Mouse (Mus musculus): Measurements from ENCODE around the gene Trappc10. TPM values are rescaled to one million over a fixed set of nuclear protein-coding genes. Genes with fewer than 3 reads are reported as not detected.
"Not testable (repeated sequence)": the region's sequence is repeated elsewhere in the genome, so short reads cannot be mapped to it uniquely, and the experiment has no call there.

The Trappc10 gene
- polyA plus RNA-seq, 1 experiment from 2014 or later, result 10.2 TPM

DNA sequence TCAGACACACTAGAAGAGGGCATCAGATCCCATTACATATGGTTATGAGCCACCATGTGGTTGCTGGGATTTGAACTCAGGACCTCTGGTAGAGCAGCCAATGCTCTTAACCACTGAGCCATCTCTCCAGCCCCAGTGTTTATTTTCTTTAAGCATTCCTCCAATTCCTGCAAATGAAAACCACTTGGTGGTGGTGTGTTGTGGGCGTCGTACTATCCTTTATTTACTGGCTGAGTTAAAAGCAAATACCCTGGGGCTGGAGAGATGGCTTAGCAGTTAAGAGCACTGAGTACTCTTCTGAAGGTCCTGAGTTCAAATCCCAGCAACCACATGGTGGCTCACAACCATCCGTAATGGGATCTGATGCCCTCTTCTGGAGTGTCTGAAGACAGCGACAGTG is 58.4 kb downstream of the Trappc10 start:
- WGBS, result 84% methylated on average over 4 of the region's 4 CpGs
- ATAC-seq (replicated peaks; ENCODE audit: insufficient number of reproducible peaks, insufficient read depth, low FRiP score, low read depth); H3K4me2 ChIP-seq; H3K9ac ChIP-seq; H3K9me3 ChIP-seq (replicated peaks); H3K4me3 ChIP-seq; H3K27me3 ChIP-seq; H3K27ac ChIP-seq: not testable (repeated sequence)
- Histone ChIP-seq H3K4me1 (replicated peaks) (peaks cover 11% of the 10 kb centered on the region), H3K36me3 (peaks cover 46% of the 10 kb centered on the region)

DNA sequence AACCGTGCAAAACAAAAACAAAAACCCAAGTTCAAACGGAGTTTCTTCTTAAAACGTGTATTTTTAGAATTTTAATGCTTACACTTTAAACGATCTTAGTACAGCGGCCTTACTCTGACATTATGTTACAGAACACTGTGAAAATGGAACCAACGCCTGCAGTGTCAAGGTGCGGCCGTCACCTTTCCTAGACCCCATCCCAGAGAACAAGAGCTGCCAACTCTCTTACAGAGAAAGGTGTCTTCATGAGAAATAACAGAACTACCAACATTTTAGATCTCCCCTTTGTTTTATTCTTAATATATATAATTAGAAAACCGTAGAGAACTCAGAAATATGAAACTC is 59.1 kb downstream of the Trappc10 start:
- Histone ChIP-seq H3K36me3 (peaks cover 44% of the 10 kb centered on the region), H3K4me2 (peak overlapping the region; percentile 84), H3K27me3 (no peaks in the 10 kb centered on the region), H3K4me3 (peak overlapping the region; percentile 73), H3K27ac (peak overlapping the region; percentile 72), H3K4me1 (replicated peaks) (peaks cover 11% of the 10 kb centered on the region), H3K9ac (peak overlapping the region; percentile 50), H3K9me3 (replicated peaks) (no peaks in the 10 kb centered on the region)
- ATAC-seq (replicated peaks; ENCODE audit: insufficient number of reproducible peaks, insufficient read depth, low FRiP score, low read depth), result no peak; the same call in 1 of the 2 replicates
- 13% methylated on average over 9 of the region's 9 CpGs for WGBS

DNA sequence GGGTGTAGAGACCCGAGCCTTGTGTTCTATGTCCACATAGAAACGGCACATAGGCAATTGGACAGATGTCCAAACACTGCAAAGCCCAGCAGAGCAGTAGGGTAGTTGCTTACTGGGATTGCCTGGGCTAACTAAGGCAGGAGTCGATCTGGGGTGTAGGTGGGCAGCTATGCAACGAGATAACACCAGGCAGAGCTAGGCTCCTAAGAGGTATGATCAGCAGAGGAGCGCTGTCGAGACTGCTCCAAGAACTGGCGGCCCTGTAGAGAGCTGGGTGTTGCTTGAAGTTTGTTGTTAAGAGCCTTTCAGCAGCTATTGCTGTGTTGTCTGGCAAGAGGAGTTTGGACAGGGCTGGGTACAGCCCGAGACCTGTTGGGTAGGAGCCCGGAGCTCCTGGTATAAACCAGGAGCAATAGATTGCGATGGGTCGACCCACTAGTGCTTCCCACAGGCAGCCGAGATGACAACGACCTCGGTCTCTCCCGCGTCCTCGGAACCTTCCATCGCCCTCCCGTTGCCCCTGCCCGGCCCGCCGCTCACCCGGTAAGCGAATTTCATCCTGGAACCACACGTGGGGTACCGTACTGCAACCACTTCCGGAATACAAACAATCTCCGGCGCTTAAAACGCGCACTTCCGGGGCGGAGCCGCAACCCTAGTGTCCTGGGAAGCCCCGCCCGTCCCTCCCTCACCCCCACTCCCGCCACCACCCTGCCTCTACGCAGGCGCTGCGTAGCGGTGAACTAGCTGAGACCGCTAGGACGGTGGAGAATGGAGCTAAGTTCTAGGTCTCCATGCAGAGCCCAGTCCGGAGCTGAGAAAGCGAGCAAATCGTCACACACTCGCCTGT is 59.7 kb downstream of the Trappc10 start, which contains the start of gene Pwp2:
Pwp2 (minus strand) TSS at position 619 of the 850 bp plus-strand sequence.
- Histone ChIP-seq H3K4me3 (peak within 1 kb of the TSS; percentile 73), H3K27me3 (no peaks in the 10 kb centered on the region), H3K4me1 (replicated peaks) (peaks cover 11% of the 10 kb centered on the region), H3K9me3 (replicated peaks) (no peaks in the 10 kb centered on the region), H3K36me3 (peaks cover 42% of the 10 kb centered on the region), H3K27ac (peak within 1 kb of the TSS; percentile 72), H3K9ac (peak within 1 kb of the TSS; percentile 50), H3K4me2 (peak within 1 kb of the TSS; percentile 84)
- peak; percentile 93 for ATAC-seq (replicated peaks; ENCODE audit: insufficient number of reproducible peaks, insufficient read depth, low FRiP score, low read depth)
- WGBS, result 1% methylated on average over 47 of the region's 47 CpGs

DNA sequence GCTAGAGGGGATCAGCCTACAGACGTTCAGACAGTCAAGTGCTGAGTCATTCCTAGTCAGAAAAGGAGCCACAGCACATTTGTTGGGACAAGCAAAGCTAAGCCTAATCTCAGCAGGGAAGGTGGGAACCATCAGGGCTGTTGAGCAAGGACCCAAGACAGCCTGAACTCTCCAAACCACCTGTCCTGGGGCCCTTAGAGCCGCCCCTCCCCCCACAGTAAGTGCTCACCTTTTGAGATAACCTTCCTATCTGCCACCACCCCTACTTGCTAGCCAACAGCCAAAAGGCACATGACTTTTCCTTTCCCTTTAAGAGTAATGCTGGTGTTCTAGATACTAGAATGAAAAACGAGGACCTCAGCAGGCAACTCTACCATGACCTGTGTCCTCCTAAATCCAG is 60.9 kb downstream of the Trappc10 start:
- Histone ChIP-seq H3K4me3 (peak overlapping the region; percentile 73; the same call in 1 of the 2 replicates), H3K9ac (no peak overlapping the region), H3K4me2 (no peak overlapping the region), H3K27ac (no peak overlapping the region), H3K4me1 (replicated peaks) (peaks cover 11% of the 10 kb centered on the region), H3K27me3 (no peaks in the 10 kb centered on the region), H3K9me3 (replicated peaks) (no peaks in the 10 kb centered on the region), H3K36me3 (peaks cover 41% of the 10 kb centered on the region)
- WGBS, result 66% methylated on average over 3 of the region's 3 CpGs
- no peak for ATAC-seq (replicated peaks; ENCODE audit: insufficient number of reproducible peaks, insufficient read depth, low FRiP score, low read depth)

DNA sequence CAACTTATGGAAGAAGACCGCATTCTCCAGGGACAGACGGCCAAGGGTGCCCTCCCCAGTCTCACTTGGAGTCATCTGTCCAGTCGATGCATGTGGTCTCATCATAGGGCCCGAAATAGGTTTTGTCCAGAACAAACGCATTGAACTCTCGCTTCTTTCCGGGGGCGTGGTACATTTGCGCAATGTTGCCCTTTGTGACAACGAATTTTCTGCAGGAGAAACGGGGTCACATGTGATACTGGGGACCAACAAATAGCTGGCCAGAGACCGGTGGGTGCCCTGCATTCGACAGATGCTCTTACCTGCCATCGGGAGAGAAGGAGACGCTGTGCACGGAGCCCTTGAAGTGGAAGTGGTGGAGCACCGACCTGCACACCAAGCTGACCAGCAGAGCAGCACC is 62.1 kb downstream of the Trappc10 start:
- Histone ChIP-seq H3K4me3 (no peak overlapping the region), H3K4me1 (replicated peaks) (peaks cover 11% of the 10 kb centered on the region), H3K9me3 (replicated peaks) (no peaks in the 10 kb centered on the region), H3K9ac (no peak overlapping the region), H3K27me3 (no peaks in the 10 kb centered on the region), H3K36me3 (peaks cover 42% of the 10 kb centered on the region), H3K27ac (no peak overlapping the region), H3K4me2 (no peak overlapping the region)
- ATAC-seq (replicated peaks; ENCODE audit: insufficient number of reproducible peaks, insufficient read depth, low FRiP score, low read depth), result no peak
- WGBS, result 89% methylated on average over 17 of the region's 17 CpGs

DNA sequence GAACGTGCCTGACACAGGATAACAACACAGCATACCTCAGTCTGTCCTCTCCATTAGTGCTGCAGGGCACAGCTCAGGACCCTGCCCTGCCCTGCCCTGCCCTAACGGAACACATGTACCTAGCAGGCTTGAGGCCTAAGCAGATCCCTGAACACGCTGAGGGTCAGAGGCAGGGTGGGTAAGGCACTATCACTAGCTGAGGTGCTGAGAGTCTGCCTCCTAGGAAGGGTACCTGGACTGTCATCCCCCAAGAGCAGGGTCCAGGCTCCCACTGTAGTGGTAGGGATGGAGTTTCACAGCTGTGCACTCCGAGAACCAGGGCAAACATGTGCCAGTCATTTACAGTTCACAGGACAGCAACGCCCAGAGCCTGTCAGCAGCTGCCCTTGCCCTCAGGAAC is 70.0 kb downstream of the Trappc10 start:
- Histone ChIP-seq H3K9me3 (replicated peaks) (no peaks in the 10 kb centered on the region), H3K27ac (no peak overlapping the region), H3K4me2 (no peak overlapping the region), H3K4me1 (replicated peaks) (peaks cover 5% of the 10 kb centered on the region), H3K4me3 (no peak overlapping the region), H3K36me3 (peaks cover 78% of the 10 kb centered on the region), H3K27me3 (no peaks in the 10 kb centered on the region), H3K9ac (no peak overlapping the region)
- whole genome bisulfite sequencing, result 90% methylated on average over 5 of the region's 5 CpGs
- ATAC-seq (replicated peaks; ENCODE audit: insufficient number of reproducible peaks, insufficient read depth, low FRiP score, low read depth), result no peak

DNA sequence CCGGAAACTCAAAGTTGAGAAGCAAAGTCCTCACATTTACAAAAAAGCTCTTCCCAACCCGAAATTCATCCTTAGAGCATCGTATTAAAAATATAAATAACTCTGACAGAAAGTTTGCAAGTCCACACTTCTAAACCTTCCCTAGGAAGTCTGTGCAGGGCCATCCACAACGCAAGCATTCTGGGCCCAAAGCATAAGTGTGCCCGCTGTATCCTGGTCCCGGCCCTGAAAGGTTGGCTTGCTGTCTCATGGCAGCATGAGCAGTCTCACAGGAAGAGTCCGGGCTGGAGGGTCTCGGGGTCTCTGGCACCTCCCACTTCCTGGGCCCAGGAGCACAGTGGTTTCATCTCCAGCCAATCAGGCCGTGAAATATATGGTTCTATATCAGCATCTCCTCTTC is 72.9 kb downstream of the Trappc10 start:
- WGBS, result 87% methylated on average over 9 of the region's 9 CpGs

DNA sequence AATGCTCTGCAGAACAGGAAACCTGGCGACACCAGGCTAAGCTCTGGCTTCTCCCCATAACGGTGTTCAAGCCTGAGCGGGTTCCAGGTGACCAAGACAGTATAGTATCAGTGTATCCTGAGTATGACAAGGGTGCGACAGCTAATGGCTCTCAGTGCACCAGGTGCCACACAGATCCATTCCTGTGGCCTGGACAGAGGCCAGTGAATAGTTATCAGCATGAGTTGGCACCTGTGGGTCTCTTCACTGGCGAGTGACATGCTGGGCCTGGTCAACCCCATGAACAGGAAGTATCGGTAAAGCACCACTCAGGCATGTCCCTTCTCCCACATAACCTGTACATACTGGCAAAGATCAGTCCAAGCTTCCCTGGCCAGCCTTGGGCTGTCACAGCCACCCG is 73.4 kb downstream of the Trappc10 start:
- H3K4me2 ChIP-seq, result no peak overlapping the region
- ATAC-seq (replicated peaks; ENCODE audit: insufficient number of reproducible peaks, insufficient read depth, low FRiP score, low read depth), result no peak
- H3K27me3 ChIP-seq, result no peaks in the 10 kb centered on the region
- no peak overlapping the region for H3K4me3 ChIP-seq
- H3K36me3 ChIP-seq, result peaks cover 60% of the 10 kb centered on the region
- no peak overlapping the region for H3K9ac ChIP-seq
- H3K9me3 ChIP-seq (replicated peaks), result no peaks in the 10 kb centered on the region
- H3K4me1 ChIP-seq (replicated peaks), result peaks cover 16% of the 10 kb centered on the region
- 87% methylated on average over 7 of the region's 7 CpGs for WGBS
- H3K27ac ChIP-seq, result no peak overlapping the region

More for the DNA sequence above, 72.9 kb downstream of the Trappc10 start:
- Histone ChIP-seq H3K9ac (no peak overlapping the region), H3K36me3 (peaks cover 58% of the 10 kb centered on the region), H3K4me1 (replicated peaks) (peaks cover 16% of the 10 kb centered on the region), H3K4me2 (no peak overlapping the region), H3K4me3 (no peak overlapping the region), H3K27ac (no peak overlapping the region), H3K9me3 (replicated peaks) (no peaks in the 10 kb centered on the region), H3K27me3 (no peaks in the 10 kb centered on the region)
- no peak for ATAC-seq (replicated peaks; ENCODE audit: insufficient number of reproducible peaks, insufficient read depth, low FRiP score, low read depth)

DNA sequence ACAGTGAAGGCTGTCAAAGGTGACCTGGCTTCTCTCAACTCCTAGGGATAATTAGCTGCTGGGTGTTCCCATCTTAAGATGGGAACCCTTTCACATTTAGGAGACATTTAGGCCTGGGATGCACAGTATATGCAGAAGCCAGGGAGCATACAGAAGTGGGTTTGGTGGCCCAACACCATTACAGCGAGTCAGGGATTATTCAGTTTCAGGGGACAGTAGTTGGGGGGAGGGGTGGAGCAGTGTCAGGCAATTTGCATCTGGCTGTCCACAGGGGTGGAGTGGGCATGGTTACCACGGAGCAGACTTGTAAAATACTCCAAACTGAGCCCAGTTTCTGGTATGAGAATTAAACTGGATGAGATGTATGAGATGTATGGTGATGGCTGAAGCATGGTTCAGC is 74.0 kb downstream of the Trappc10 start:
- Histone ChIP-seq H3K36me3 (peaks cover 60% of the 10 kb centered on the region), H3K27me3 (no peaks in the 10 kb centered on the region), H3K4me3 (0 out of 2 replicates have a peak overlapping the region, but pooled peaks have one; percentile 91), H3K4me2 (peak overlapping the region; percentile 88), H3K4me1 (replicated peaks) (peaks cover 16% of the 10 kb centered on the region), H3K27ac (no peak overlapping the region), H3K9ac (no peak overlapping the region), H3K9me3 (replicated peaks) (no peaks in the 10 kb centered on the region)
- WGBS, result 70% methylated on average over 2 of the region's 2 CpGs
- ATAC-seq (replicated peaks; ENCODE audit: insufficient number of reproducible peaks, insufficient read depth, low FRiP score, low read depth), result no peak

DNA sequence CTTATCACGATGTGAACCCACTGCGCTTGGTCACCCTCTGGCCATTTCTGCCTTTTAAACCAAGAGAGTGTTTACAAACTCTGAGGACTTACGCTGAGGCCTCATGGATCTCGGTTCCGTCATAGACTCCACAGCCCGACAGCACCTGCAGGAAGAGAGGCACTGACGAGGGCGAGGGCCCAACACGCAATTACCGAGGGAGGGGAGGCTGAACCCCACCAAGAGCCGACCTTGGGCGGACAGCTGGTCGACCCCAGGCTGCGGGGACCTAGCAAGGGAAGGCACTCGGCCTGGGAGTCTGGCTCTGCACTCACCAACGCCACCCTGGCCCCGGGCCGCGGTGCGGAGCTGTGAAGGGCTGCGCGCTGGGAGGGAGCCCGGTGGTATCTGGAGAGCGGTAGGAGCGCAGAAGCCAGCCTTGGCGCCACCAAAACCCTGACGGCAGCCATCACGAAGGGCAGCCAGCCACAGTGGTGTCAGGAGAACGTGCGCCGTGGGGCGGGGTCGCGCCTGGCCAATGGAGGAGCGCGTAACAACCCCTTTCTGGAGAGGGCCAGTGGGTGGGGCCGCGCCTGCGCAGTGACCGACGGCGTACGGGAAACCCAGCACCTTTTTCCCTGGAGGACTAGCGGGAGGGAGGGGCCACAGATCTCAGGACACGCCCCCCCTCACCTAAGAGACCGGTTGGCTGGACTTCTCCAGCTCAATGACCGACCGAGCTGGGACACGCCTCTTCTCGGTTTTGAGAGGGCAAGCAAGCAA is 75.0 kb downstream of the Trappc10 start, which contains the start of gene D10Jhu81e:
D10Jhu81e (minus strand) TSS at position 502 of the 762 bp plus-strand sequence.
- peak; percentile 97 for ATAC-seq (replicated peaks; ENCODE audit: insufficient number of reproducible peaks, insufficient read depth, low FRiP score, low read depth)
- peak within 1 kb of the TSS; percentile 88 for H3K4me2 ChIP-seq
- H3K36me3 ChIP-seq, result peaks cover 61% of the 10 kb centered on the region
- no peaks in the 10 kb centered on the region for H3K9me3 ChIP-seq (replicated peaks)
- H3K27me3 ChIP-seq, result no peaks in the 10 kb centered on the region
- peaks cover 16% of the 10 kb centered on the region for H3K4me1 ChIP-seq (replicated peaks)
- H3K9ac ChIP-seq, result peak within 1 kb of the TSS; percentile 93
- H3K27ac ChIP-seq, result peak within 1 kb of the TSS; percentile 83
- WGBS, result 1% methylated on average over 50 of the region's 50 CpGs
- H3K4me3 ChIP-seq, result peak within 1 kb of the TSS; percentile 91

DNA sequence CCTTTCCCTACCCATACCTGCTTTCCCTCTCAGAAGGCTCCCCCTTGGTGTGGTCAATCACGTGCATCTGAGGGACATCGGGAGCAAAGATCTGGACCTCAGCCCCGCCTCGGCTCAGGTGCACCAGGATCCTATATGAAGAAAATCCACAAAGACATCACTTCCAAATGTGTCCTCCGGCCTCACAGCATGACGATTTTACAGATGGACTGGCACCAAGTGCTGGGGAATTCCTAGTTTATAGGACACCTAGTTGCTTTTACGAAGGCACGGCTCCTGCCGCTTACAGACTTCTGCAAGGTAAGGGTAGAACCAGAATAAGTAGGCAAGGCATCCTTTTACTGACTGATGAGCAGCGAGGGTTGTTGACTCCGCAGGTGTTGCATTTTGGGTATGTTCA is 75.6 kb downstream of the Trappc10 start:
- H3K27ac ChIP-seq, result peak overlapping the region; percentile 83; the same call in 1 of the 2 replicates
- WGBS, result 78% methylated on average over 11 of the region's 11 CpGs
- H3K4me1 ChIP-seq (replicated peaks), result peaks cover 16% of the 10 kb centered on the region
- H3K36me3 ChIP-seq, result peaks cover 56% of the 10 kb centered on the region
- H3K9ac ChIP-seq, result peak overlapping the region; percentile 93
- no peaks in the 10 kb centered on the region for H3K9me3 ChIP-seq (replicated peaks)
- peak overlapping the region; percentile 88 for H3K4me2 ChIP-seq
- peak overlapping the region; percentile 91 for H3K4me3 ChIP-seq
- no peaks in the 10 kb centered on the region for H3K27me3 ChIP-seq
- ATAC-seq (replicated peaks; ENCODE audit: insufficient number of reproducible peaks, insufficient read depth, low FRiP score, low read depth), result no peak
